Mouse (Mus musculus) adrenal gland, adult 8-10 months (tissue): Measurements from ENCODE around the gene Cxcr5. TPM values are rescaled to one million over a fixed set of nuclear protein-coding genes. Genes with fewer than 3 reads are reported as not detected.

Experiments used
- DNase-seq: peaks from one replicate; pipeline ENCODE4 v3.0.0; 2022
- total RNA-seq, 4 experiments: library from RNA; stranded (reverse); gene quantifications; 2 replicates each; pipeline ENCODE4 v1.2.4; 2022

Cxcr5 gene
- under 1 TPM; 0.13 to 0.32 (median 0.18) TPM for total RNA-seq

DNA sequence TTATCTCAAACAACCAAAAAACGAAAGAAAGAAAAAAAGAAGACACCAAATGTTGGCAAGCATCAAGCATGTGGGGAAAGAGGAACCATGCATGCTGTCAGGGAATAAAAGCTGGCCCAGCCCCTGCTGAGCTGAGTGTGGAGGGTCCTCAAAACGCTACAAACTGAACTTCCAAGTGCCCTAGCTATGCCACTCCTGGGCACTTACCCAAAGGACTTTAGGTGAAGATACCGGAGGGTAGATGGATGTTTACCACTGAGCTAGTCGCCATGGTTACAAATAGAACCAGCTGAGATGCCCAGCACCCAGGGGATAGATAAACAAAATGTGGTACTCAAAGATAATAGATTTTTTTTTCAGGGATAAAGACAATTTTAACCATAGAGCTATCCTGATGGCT, at the start of gene Cxcr5:
Gene Cxcr5 (minus strand): TSS at position 281 of the 400 bp plus-strand sequence.
- DNase-seq: no peak

GRCm38 (mm10) chr9:44610371-44610770, 48.7 kb upstream of the Cxcr5 start:
- DNase-seq: no peak

- DNase-seq: no peak
These were observed 45.6 kb upstream of the Cxcr5 start for GRCm38 (mm10) chr9:44607306-44607705.

DNA sequence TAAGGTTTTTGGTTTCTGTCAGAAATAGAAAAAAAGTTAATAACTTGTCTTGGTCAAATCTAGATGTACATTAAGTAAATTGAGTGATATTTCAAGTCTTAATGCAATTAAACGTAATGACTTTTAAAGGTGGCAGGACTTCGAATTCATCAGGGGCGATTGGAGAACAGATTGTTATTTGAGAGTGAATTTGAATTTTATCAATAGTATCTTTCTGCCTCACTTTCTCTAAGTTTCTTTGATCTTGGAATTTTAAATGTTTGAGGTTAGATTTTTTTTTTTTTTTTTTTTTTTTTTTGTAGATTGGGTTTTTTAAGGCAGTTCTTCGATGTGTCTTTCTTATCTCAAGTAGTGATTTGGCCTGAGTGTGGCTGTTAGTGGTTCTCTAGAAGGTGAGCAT, 45.0 kb upstream of the Cxcr5 start:
- no peak for DNase-seq

DNA sequence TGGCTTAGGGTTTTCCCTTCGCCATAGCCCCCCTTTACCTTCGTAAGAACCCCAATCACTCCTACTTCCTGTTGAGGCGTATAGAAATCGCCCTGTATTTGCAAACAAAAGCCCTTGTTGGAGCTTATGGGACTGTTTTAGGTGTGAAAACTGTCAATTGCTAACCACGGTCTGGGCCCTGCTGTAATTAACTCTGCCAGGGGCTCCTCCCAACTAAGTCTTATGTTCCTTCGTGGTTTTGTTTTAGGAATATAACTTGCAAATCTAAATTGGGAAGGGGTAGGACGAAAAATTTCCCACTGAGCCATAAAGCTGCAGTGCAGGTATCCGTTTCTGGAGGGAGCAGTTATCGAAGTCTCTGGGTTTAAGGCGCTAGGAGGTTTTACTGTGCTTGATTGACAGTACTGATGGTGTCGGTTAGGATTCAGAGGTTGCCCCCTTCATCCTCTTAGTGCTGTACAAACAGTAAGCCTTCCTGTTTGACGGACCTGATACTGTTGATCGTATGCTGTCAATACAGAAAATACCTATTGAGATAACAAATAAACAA, 44.0 kb upstream of the Cxcr5 start:
- DNase-seq: no peak

GRCm38 (mm10) chr9:44604779-44605615, 43.3 kb upstream of the Cxcr5 start, which contains the start of gene Ddx6:
Gene Ddx6, plus strand, starts transcription at chr9:44604892.
- DNase-seq: peak; percentile 59

DNA sequence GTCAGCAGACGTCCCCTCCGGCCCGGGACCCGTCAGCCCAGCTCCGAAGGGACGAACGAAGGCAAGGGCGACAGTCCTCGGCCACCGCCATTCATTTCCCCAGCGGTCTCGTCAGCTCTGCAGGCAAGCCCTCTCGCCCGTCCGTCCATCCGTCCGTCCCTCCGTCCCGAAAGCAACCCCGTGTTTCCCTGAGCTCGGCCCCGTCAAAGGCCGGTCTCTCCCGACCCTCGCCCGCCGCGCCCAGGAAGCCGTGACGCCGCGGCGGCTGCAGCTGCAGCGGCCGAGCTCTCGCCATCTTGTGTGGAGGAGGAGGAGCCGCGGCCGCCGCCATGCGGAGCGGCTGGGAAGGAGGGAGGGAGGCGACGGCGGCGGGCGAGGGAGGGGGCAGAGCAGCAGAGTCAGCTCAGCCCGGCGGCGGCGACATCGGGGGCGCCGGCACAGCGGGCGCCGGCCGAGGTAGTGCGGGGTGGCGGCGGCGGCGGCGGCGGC, 42.7 kb upstream of the Cxcr5 start:
- peak; percentile 58 for DNase-seq

DNA sequence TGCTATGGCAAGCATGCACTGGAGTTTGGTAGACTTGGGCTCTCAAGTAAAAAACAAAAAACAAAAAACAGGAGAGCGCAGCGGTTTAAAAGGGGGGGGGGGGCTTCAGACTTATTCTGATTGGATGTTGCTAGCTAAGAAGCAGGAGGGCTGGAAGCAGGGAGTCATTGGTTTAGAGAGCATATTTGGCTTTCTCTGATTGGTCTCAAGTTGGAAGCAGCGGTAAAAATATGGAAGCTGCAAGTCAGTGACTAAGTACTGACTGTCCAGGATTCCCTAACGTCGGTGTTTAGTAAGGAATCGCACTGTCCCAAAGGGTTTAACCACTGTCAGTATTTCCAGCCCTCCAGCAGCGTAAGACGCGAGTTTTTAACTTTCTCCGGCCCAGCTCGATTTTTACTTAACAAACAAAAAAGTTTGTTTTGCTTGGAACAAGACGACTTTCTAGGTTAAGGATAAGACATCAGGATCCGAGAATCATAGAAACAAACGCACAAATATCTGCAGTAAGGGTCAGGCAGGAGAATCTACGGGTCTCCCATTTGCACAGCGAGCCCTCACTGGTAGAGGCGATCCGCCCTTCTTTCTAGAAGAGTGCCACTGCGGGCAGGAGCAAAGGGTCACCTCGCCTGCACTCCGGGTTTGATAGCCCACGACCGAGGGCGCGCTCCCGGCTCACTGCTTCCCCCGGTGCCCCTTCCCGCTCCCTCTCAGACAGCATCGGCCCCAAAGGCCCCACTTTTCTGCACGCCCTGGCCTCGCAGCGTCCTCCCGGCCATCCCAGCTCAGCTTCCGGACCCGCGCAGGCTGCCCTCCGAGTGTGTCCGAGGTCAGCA, 42.0 kb upstream of the Cxcr5 start:
- DNase-seq: peak; percentile 60

DNA sequence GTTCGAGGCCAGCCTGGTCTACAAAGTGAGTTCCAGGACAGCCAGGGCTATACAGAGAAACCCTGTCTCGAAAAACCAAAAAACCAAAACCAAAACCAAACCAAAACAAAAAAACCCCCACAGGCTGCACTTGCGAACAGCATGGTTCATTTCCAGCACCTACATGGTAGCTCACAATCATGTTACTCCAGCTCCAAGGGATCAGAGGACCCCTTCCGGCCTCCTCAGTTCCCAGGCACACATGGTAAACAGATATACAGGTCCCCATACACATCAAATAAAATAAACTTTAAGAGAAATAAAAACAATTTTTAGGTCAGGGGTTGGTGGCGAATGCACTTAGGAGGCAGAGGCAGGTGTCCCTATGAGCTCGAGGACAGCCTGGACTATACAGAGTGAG, 41.1 kb upstream of the Cxcr5 start:
- DNase-seq: no peak

GRCm38 (mm10) chr9:44600801-44601200, 39.1 kb upstream of the Cxcr5 start:
- no peak for DNase-seq

DNA sequence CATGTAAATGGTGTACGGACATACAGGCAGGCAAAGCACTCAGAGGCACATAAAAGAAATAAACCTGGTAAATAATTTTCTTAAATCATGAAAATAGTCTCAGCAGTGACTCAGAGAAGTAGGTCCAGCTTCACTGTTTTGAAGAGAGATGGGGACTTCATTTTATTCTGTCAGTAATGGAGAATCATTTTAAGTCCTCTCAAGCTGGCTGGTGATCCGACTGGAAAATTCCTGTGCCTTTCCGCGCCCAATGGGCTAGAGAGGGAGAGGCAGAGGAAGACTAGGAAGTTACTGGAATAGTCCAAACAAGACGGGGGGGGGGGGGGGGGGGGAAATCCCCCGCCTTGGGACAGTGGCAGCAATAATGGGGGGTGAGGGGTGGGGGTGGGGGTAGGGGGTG, 37.9 kb upstream of the Cxcr5 start:
- no peak for DNase-seq

GRCm38 (mm10) chr9:44598899-44599495, 37.3 kb upstream of the Cxcr5 start:
- DNase-seq: no peak

GRCm38 (mm10) chr9:44597742-44598141, 36.1 kb upstream of the Cxcr5 start:
- no peak for DNase-seq

- no peak for DNase-seq
These were observed 33.9 kb upstream of the Cxcr5 start for GRCm38 (mm10) chr9:44595537-44595930.

DNA sequence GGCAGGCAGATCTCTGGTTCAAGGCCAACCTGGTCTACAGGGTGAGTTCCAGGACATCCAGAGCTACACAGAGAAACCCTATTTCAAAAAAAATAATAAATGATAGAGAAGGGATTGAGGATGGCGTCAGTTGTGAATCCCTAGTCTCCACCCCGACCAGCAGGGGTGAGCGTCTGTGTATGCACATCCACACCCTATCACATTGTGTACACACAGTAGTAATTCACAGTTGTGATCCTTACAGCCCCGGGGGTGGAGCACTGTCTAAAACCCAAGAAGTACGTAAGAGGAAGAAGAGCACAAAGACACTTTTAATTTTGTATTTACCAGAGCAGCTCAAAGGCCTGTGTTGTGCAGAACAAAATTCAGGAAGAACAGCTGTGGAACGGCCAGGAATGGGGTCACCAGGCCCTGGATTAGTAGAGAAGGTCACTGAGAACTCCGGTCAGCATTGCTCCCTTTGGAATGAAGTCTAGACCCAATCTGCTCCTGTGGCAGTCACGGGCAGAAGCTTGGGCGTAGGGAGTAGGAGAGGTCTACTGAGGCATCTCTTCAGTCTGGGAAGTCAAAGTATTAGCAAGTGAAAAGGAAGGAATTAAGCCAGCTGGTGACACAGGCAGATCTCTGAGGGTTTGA, 33.3 kb upstream of the Cxcr5 start:
- no peak for DNase-seq

DNA sequence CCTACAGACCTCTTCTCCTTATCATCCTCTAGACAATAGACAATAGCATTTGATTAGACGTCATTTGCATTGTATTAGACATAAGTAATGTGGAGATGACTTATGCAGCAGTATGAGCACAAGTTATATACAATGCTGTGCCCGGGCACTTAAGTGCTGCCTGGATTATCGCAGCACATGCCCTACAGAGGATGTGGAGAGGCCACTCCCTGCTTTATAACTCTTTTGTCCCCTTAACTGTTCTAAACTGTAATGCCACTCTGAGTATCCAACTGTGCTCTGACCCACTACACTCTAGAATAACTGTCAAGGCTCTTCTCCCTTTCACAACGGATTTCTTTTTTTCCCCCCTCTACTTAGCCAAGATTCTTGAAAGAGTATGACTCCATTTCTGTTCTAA, 32.2 kb upstream of the Cxcr5 start:
- DNase-seq: no peak

GRCm38 (mm10) chr9:44593221-44593620, 31.5 kb upstream of the Cxcr5 start:
- DNase-seq: no peak

GRCm38 (mm10) chr9:44591595-44592188, 30.0 kb upstream of the Cxcr5 start:
- no peak for DNase-seq

- no peak for DNase-seq
These were observed 29.3 kb upstream of the Cxcr5 start for GRCm38 (mm10) chr9:44590969-44591368.

DNA sequence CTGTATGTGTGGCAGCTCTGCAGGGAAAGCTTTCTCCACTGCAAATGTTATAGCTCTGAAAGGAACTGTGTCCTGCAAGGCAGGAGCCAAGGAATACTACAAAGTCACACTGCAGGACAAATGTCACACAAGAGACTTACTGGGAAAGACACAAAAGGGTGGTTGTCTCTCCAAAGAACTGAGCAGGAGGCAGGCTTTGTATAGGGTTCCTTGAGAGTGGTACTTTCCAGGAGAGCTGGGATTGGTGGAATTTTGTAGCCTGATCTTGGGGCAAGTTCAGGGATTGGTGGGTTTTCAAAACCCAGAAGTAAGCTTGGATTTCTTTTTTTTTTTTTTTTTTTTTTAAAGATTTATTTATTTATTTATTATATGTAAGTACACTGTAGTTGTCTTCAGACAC, 27.4 kb upstream of the Cxcr5 start:
- no peak for DNase-seq

- DNase-seq: no peak
These were observed 26.9 kb upstream of the Cxcr5 start for GRCm38 (mm10) chr9:44588605-44589004.
